Mouse (Mus musculus) 416B (cell line): Measurements from ENCODE around the gene Faap20.
A peak's percentile ranks its signal among the peaks of the same experiment; 100 is the strongest.

Experiments
- DNase-seq: peaks from one replicate; pipeline ENCODE4 v3.0.0; 2011; ENCODE audit warnings: low read depth

Faap20 gene

DNA sequence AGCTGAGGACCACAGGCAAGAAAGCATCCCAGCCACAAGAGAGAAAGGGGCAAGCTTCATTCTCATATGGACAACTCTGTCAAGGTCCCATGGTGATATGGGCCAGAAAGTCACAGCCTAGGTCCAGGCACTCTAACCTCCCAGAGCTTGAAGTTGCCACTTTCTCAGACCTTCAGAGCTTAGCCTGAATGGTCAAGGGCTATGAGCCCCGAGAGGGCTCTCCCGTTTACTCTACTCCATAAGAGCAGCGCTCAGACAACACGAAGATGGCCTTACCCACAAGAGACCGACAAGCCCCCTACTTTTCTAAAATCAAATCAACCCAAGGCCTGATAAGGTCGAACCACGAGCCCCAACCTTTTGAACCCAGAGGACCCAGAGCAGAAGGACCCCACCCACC is 28.5 kb upstream of the Faap20 start:
- no peak for DNase-seq

DNA sequence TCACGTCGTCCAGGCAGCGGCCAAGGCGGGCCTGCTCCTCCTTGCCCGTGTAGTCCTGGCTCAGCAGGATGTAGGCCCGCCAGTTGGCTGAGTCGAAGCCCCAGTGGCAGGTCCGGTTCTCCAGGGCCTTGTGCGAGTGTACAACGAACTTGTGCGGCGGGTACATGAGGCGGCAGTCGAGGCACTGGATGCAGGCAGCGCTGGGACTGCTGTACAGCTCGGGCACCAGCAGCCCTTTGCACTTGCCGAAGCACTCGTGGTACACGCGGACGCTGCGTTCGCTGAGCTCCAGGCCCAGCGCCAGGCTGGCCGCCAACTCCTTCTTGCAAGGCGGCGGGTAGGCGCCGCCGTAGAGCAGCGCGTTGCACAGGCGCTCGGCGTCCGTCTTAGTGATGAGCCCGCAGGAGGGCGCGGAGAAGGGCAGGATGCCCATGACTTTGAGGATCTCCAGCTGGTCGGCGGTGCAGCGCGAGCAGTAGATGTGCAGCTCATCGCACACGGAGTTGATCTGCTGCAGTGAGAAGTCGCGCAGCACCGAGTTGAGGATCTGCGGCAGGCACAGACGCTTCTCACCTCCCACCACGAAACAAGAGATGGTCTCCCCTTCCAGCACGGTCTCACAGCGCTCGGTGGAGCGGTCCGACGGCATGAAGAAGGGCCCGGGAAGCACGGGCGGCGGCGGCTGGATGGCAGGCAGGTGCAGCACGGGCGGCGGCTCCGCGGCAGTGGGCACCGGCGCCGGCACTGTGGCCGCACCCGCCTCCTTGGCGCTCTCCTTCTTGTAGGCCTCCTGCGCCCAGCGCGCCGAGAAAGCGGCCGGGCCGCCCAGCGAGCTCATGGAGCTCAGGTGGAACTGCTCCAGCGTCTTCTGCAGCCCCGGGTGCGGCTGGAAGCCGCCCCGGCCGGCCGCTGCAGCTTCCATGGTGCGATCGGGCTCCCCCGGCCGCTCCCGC is 27.7 kb upstream of the Faap20 start:
- DNase-seq = peak; percentile 68

DNA sequence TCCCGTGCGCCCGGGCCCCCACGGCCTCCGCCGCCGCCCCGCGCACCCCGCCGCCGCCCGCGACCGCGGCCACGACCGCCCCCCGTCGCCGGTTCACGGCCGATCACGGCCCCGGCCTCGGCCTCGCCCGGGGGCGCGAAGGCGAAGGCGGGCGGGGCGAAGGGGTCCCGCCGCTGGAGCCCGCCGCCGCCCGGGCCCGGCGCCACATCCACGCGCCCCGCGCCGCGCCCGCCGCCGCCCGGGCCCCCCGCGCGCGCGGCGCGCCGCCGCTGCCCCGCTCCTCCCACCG is 27.1 kb upstream of the Faap20 start, which contains the start of gene Ski:
Gene Ski (minus strand): TSS at position 41 of the 289 bp plus-strand sequence.
- no peak for DNase-seq

DNA sequence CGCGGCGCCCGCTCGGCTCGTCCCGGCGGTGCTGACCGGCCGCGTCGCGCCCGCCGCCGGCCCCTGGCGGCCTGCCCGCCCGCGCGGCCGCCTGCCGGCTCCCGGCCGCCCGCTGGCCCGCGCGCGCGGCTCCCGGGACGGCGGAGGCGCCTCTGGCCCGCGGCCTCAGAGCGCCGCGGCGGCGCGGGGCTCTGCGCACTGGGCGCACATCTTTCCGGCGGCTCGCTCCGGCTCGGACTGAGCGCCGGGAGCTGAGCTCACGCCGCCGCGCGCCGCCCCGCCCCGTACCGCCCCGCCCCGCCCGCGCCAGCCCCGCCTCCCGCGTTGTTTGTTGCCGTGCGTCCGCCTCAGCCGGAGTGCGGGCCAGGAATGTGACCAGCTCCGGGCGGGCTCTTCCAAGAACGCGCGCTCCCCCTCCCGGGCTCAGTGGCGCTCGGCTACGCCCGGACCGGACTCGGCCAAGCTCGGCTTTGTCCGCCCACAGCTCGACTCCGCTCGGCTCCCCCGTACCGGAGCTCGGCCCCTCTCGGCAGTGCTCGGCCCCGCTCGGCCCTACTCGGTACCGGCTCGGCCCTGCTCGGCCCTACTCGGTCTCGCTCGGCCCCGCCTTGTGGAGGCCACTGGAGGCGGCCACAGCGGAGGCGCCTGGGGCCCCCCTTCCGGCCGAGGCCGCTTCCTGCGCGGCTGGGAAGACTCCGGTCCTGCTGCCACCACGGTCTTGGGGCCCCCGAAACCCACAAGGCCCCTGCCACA is 26.6 kb upstream of the Faap20 start:
- peak; percentile 97 for DNase-seq

DNA sequence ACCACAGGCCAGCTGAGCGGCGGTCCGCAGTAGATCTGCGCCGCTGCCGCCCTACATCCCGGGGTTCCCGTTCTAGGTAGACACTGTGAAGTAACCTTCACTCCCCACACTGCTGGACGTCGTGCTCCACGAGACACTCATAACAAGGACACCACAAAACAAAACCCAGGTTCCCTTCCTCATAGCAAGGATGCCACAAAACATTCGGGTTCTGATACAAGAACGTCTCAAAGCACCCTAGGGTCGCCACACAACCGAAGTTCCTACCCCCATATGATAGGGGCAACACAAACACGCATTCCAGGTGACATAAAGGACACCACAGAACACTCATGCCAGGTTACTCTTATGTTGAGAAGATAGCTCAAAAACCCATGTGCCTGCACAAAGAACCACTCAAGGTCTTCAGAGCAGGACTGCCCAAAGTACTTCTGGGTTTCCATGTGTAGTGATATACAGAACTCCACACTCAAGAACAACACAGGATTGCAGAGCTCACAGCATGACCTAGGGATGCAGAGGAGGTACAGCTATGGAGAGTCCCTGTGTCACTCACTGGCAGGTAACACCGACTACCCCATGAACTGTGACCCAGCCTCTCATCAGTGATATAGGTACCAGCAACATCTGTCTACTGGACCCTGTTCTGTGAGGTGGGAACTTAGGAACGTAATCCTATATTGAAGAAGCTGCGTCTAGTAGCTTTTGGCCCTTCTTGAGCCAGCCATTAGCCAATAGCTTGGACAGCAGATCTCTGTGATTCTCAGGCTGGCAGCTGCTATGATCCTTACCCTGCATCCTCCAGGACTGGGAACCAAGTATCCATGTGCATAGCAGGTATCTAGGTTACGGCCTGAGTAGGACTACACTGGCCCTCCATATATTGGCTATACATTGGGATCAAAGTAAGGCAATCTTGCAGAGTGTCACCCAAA is 25.7 kb upstream of the Faap20 start:
- no peak for DNase-seq

DNA sequence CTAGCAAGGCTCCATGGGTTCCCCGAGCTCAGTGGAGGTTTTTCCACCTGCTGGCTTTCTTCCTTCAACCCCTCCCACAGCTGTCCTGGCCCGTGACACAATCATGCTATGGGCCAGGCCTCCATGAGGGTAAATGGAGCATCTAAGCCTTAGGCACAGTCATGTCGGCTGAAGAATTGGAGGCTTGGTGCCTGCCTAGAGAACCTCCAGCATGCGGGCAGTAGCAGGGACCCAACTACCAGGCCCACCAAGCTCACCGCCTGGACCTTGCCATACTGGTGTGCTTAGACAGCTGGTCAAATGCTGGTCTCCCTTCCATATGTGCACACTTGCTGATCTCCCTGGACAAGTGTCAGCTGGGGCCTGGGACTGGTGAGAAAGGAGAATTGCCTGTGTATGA is 23.7 kb upstream of the Faap20 start:
- no peak for DNase-seq

DNA sequence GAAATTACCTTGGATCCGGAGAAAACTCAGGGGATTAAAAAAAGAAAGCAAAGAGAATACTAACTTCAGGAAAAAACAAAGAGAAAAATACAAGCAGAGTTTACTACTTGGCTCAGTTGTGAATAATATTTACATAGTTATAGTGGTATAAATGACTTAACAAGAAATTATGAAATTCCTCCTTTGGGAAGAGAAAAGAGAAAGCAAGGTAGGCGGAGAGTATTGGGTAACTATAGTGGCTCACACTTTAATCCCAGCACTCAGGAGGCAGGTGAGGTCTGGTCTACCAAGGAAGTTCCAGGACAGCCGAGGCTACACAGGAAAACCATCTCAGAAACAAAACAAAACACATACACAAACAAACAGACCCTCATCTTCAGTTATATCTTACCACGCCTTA is 21.6 kb upstream of the Faap20 start:
- DNase-seq = no peak

DNA sequence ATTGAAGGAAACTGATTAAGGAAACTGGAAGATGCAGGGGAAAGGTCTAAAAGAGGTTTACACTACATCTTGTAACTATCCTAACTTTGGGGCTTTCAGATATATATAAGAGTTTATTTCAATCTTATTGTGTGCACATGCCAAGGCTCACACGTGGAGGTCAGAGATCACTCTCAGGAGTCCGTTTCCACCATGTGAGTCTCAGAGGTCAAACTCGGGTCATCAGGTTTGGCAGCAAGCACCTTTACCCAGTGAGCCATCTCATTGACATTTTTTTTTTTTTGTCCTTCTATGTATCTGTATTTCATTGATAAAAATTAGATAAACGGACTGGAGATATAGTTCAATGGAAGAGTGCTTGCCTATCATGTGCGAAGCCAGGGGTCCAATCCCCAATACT is 21.1 kb upstream of the Faap20 start:
- no peak for DNase-seq

DNA sequence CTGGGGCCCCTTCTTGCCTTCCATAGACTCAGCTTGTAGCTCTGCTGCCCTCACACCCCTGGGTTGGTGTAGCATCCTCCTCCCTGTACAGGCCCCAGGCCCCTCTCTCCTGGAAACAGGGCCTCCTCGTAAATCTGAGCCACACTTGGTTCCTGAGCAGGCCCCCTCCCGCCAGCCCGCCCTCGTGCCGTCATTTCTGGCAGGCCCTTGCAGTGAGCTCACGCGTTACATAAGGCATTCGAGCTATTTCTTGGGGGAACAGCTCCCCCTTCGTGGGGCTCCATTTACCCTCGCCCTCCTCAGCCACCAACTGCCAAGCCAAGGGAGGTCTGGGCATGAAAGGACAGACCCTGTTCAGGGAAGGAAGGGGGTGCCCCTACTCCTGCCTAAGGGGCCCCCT is 15.7 kb upstream of the Faap20 start:
- no peak for DNase-seq

DNA sequence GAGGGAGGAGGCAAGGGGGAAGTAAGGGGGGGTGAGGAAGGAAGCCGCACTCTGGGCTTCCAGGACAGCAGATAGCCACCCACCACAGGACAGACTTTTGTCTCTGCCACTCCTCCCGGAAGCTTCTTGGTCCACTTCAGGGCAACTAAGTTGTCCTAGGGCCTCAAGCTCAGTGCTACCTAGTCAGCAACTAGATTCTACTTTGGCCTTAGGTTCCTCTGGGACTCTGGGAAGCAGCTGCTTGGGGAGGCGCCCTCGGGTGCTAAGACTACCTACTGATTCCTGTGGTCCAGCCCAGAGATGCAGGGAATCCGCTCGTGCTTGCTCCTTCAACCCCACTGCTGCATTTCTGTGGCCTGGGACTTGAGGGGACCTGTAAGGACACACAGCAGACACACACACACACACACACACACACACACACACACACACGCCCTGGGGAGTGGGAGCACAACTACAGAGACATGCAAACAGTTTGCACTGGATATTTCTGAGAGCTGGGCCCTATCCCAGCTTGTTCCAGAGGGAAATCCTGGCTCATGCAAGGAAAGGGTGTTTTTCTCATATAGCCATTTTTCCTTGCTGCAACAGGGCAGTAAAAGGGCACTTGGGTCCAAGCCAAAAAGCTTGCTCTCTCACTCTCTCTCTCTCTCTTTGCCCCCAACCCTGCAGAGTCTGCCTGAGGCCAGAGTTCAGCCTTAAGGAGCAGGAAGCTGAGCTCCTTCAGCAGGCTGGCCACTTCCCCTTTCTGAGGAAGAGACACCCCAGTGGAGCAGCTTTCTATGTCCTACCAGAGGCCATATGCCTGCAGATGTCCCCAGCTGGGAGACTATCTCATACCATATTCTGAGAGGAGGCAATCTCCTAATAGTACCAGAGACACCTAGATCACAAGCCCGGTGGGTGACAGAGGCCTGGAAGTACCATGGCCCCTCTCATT is 15.0 kb upstream of the Faap20 start:
- peak; percentile 88 for DNase-seq

DNA sequence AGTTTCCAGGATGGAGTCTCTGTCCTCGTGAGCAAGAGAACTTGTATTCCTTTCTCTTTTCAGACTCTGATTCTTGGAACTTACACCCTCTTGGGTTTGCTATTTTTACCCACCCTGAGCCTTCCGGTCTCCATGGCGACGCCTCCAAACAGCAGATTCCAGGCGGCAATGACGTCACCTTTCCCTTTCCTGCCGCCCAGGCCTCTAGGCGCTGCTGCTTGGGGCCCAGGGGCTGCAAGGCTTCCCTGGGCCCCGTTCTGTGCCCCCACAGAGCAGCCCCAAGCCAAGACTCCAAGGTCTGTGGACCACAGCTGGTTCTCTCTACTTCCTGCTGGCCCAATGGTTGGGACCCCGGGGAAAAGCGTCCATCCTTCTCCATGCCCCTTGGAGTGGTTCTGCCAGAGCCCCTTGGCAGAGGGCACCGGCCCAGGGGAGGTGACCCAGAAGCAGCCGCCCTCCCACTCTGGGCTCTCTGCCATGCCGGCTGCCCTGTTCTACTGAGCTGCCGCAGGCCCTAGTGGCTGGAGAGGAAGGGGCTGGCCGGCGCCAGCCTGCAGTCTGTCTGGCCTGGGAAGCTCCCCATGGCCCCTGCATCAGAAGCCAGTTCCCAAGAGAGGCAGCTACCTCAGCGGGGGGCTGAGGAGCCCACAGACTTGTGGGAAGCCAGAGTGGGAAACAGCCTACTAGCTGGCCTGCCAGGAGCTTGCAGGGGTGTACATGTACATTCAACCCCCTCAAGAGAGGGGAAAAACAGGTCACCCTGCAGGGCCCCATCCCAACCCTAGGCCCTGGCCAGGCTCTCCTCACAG is 14.1 kb upstream of the Faap20 start:
- peak; percentile 89 for DNase-seq

DNA sequence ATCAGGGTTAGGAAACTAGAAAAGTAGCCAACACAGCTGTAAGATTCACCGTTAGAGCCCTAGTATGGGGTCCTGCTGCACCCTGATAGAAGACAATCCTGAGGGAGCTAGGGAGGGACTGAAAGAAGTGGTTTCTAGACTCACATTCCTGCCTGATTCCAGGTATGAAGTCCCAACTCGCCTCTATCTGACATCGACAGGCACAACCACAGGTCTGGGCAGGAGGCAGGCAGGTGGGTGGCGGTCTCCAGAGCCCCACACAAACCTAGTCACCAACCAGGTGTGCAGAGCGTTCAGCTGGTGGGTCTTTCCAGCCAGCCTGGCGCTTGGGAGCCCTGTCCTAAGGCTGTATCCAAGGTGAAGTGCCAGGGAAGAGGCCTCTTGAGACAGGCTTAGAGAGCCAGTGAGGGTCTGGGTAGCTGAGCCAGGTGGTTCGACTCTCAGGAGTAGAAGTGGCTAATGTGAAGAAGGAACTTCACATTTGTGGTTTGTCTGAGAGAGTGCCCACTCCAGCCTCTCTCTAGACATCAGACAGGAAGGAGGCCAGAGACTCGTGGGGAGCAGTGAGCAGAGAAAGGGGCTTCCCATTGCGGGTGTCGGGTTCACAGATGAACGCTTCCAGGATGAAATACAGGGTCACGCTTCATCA is 12.7 kb upstream of the Faap20 start:
- no peak for DNase-seq

DNA sequence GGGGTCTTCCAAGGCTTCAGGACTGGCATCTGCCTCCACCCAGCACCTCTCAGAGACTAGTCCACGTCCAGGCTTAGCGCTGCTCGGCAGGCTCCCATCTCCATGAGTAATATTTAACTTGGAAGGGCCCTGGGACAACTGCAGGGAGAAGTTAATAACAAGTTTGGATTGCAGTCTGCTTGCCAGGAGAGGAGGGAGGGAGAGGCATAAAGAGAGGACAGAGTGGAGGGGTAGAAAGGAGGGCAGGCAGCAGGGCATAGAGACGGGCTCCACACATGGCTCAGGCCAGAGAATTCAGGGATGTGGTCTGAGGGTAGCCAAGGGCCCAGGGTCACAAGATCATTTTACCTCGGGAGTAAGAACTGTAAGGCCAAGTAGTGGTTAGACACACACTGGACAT is 11.3 kb upstream of the Faap20 start:
- no peak for DNase-seq

DNA sequence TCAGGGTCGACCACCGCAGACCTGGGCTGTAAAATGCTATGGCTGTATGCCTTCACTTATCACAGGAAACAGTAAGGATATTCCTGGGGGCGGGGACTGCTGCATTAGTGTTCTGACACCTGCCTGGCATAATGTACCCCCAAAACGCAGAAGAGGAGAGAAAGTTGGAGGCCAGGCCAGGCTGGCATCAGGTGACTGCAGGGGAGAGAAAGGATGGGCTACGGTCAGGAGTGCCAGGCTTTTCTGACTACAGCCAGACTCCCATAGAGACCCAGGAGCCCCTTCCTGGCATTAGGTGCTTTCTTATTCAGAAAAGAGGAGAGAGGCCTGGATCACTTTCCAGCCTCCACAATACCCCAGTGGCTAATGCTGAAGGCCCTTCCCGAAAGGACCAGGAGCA is 10.1 kb upstream of the Faap20 start:
- DNase-seq = no peak

DNA sequence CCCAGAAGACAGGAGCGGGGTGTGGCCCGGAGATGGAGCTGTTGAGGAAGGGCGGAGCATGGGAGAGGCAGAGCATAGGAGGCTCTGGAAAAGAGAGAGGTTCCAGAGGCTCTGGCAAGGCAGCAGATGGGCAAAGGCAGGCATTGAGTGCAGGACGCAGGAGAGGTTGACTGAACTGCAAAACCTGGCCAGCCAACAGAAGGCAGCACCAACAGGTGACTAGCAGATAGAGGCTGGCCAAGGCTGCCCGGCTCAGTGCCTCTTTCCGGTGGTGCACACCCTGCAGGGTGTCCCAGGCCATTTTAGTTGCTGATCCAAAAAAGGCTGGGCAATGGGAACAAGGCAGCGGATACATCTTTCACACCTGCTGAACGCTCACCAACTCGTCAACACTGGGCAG is 7.8 kb upstream of the Faap20 start:
- no peak for DNase-seq

DNA sequence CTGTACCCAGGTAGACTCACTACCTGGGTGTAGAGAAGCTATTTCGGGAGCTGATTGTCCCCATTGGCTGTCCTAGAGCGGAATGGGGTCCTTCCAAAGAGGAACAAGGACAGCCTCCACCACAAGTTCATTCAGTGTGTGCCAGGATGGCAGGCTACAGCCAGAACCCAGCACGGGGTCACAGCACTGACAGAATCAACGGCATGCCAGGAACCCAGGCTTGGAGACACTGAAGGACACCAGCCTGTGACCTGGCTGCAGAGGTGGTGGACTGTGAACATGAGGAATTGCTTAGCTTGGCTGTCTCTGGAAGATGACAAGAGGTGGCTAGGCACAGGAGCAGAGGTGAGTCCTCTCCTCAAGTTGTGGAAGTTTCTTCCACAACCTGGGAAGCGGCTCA is 7.3 kb upstream of the Faap20 start:
- no peak for DNase-seq

DNA sequence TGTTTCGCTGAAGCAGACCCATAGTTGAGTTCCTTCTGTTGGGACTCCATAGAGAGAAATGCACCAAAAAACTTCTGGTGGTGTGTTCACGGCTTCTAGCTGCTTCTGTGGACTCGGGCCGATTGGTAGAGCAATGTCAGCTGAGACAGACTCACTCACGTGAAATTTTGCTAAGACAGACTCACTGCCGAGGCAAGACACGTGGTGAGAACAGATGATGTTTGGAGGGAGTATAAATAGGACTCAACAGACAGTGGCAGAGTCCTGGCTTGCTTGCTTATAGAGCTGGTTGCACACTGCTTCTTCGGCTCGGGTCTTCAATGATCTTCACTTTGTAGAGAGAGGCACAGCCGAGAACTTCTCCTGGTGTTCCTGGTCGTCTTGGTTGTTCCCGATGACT is 6.4 kb upstream of the Faap20 start:
- DNase-seq = no peak

DNA sequence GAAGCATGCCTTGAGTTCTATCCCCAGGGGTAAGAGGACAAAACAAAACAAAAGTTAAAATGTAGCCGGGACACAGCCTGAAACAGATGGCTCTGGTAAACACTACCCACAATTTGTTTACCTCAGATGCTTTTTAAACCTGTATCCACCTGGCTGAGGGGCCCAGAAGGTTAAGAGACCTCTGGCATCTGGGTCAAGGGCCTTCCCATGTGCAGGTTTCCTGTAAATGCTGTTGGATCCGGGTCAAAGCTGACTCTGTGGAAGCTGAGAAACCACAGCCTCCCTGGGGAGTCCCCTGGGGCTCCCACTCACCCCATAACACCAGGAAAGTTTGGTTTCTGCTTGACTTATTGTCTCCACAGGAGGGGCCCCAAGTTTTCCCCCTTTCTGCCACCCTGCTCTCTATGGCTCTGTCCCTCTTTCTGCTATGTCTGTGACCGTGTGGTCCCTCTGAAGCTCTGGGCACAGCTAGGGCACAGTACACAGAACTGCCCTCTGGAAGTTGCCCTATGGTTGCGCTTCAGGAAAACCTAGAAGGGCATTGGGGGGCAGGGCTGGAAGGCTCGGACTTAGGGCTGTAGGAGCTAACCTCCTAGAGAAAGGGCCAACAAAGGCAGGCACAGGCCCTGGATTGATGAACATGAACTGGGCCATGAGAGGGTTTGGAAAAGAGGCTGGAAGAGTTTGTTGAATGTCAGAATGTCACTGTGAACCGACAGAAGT is 3.7 kb upstream of the Faap20 start:
- no peak for DNase-seq

DNA sequence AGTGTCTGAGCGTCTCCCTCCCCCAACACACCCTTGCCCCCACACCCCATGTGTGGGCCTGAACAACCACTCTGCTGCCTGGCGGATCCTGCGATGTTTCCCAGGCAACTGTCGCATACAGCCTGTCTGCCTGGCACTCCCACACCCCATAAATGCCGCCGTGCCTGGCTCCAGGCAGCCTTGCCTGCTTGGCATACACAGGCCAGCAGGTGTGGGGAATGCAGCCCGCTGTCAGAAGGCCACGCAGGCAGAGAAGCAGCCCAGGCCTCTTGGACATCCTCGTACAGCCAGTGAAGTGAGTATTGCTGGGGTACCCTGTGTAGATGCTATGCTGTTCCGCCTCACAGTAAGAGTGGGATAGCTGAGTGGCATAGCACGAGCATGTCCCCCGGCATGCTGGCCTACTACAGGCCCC is 2.9 kb upstream of the Faap20 start:
- no peak for DNase-seq
